Mouse (Mus musculus) neutrophil, adult 83 days (primary cell): Measurements from ENCODE around the gene Olfr594. TPM values are rescaled to one million over a fixed set of nuclear protein-coding genes. Genes with fewer than 3 reads are reported as not detected.

Experiments
- total RNA-seq, 2 experiments: library from RNA; stranded (reverse); gene quantifications; one replicate each; pipeline ENCODE4 v1.2.4; 2023

Olfr594 gene
- not detected for total RNA-seq

GRCm38 (mm10) chr7:103216696-103217095 lies at the start of gene Olfr594:
TSS of gene Olfr594 (plus strand) at chr7:103216996.

DNA sequence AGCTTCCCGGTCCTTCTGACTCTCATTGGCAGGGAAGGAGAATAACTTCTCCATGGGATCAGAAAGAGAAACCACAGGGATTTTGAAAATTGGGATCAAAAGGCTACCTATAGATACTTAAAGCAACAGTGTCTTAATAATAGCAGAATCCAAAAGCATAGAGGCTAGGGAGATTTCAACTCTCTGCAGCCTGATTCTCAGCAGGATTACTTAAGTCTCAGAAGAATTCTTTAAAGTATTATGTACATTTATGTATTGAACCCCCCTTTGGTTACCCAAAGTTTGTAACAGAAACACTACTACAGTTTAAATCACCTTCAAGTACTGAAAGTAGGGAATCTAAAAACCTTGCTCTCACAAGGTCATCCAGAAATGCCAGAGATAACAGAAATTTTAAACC lies 38.6 kb upstream of the Olfr594 start, which contains the start of gene Olfr591:
Olfr591 (minus strand) TSS at position 101 of the 400 bp plus-strand sequence.

GRCm38 (mm10) chr7:103184503-103184902 lies 32.3 kb upstream of the Olfr594 start, which contains the start of gene Olfr592:
TSS of gene Olfr592 (plus strand) at chr7:103184803.

GRCm38 (mm10) chr7:103211562-103211961 lies 5.2 kb upstream of the Olfr594 start, which contains the start of gene Olfr593:
TSS of gene Olfr593 (plus strand) at chr7:103211862.

GRCm38 (mm10) chr7:103252405-103252804 lies 35.6 kb downstream of the Olfr594 start, which contains the start of gene Usp17ld:
TSS of gene Usp17ld (minus strand) at chr7:103252505.

Other genes starting within 250 kb of the Olfr594 start
- gene Olfr577, start 241.1 kb upstream of the Olfr594 start, total RNA-seq = not detected
- gene Olfr578, start 227.7 kb upstream of the Olfr594 start, total RNA-seq = not detected
- gene Olfr582, start 179.0 kb upstream of the Olfr594 start, total RNA-seq = not detected
- not detected for gene Olfr583, start 165.7 kb upstream of the Olfr594 start, total RNA-seq
- not detected for gene Olfr584, start 135.1 kb upstream of the Olfr594 start, total RNA-seq
- not detected for gene Olfr585, start 119.3 kb upstream of the Olfr594 start, total RNA-seq
- not detected for gene Olfr586, start 91.4 kb upstream of the Olfr594 start, total RNA-seq
- not detected for gene Olfr588-ps1, start 76.1 kb upstream of the Olfr594 start, total RNA-seq
- not detected for gene Olfr589, start 60.6 kb upstream of the Olfr594 start, total RNA-seq
- gene Olfr591, start 38.7 kb upstream of the Olfr594 start, total RNA-seq = not detected
- not detected for gene Olfr592, start 32.2 kb upstream of the Olfr594 start, total RNA-seq
- gene Olfr593, start 5.1 kb upstream of the Olfr594 start, total RNA-seq = not detected
- not detected for gene Usp17ld, start 35.5 kb downstream of the Olfr594 start, total RNA-seq
- not detected for gene Olfr596, start 88.7 kb downstream of the Olfr594 start, total RNA-seq
- gene Olfr597, start 99.3 kb downstream of the Olfr594 start, total RNA-seq = not detected
- gene Olfr598, start 106.6 kb downstream of the Olfr594 start, total RNA-seq = not detected
- not detected for gene Olfr599, start 118.9 kb downstream of the Olfr594 start, total RNA-seq
- gene Olfr600, start 132.7 kb downstream of the Olfr594 start, total RNA-seq = not detected
- gene Olfr601, start 145.7 kb downstream of the Olfr594 start, total RNA-seq = not detected
- gene Olfr603, start 169.2 kb downstream of the Olfr594 start, total RNA-seq = not detected
- gene Usp17lc, start 198.1 kb downstream of the Olfr594 start, total RNA-seq = not detected
- gene Olfr605, start 228.4 kb downstream of the Olfr594 start, total RNA-seq = not detected
- not detected for gene Olfr606, start 232.1 kb downstream of the Olfr594 start, total RNA-seq
- gene Olfr607, start 247.2 kb downstream of the Olfr594 start, total RNA-seq = under 1 TPM in 1 of 2 experiments, not detected in 1; 0.07 TPM